Mouse (Mus musculus) heart, postnatal 0 days (tissue): ENCODE data around the gene Thrap3. TPM values are rescaled to one million over a fixed set of nuclear protein-coding genes. Genes with fewer than 3 reads are reported as not detected.
A peak's percentile ranks its signal among the peaks of the same experiment; 100 is the strongest.

Source experiments
- ATAC-seq: fragments of 200-750 bp; cut with Nextera tagmentation; 2 replicates; pipeline ENCODE4 v1.8.0; 2017; ENCODE audit warnings: low read depth, moderate number of reproducible peaks, moderate library complexity; ENCODE audit not compliant: insufficient read depth
- DNase-seq: peaks from one replicate; pipeline ENCODE4 v3.0.0-alpha.2; 2016; ENCODE audit warnings: low spot score
- H3K27ac ChIP-seq: fragments of 300-500 bp; sonication (generic); 2 replicates; pipeline ENCODE4 v1.5.1; 2014; ENCODE audit warnings: low read depth, mild to moderate bottlenecking
- H3K27me3 ChIP-seq: fragments of 300-500 bp; sonication (generic); 2 replicates; pipeline ENCODE4 v1.6.1; 2014; ENCODE audit warnings: low read length, mixed read lengths; ENCODE audit not compliant: control insufficient read depth, insufficient read depth
- H3K36me3 ChIP-seq: fragments of 300-500 bp; sonication (generic); replicated peaks from 2 replicates; pipeline ENCODE4 v1.6.1; 2014; ENCODE audit warnings: low read length, mixed read lengths; ENCODE audit not compliant: control insufficient read depth, insufficient read depth
- H3K4me1 ChIP-seq: fragments of 300-500 bp; sonication (generic); 2 replicates; pipeline ENCODE4 v1.6.1; 2014; ENCODE audit warnings: antibody characterized with exemption; ENCODE audit not compliant: control insufficient read depth, insufficient read depth
- H3K4me2 ChIP-seq: fragments of 300-500 bp; sonication (generic); 2 replicates; pipeline ENCODE4 v1.6.1; 2014; ENCODE audit warnings: low read depth, mild to moderate bottlenecking, low read length, moderate library complexity
- H3K4me3 ChIP-seq: fragments of 300-500 bp; sonication (generic); 2 replicates; pipeline ENCODE4 v1.5.1; 2014; ENCODE audit warnings: low read depth, low read length
- H3K9ac ChIP-seq: fragments of 300-500 bp; sonication (generic); replicated peaks from 2 replicates; pipeline ENCODE4 v1.6.1; 2014; ENCODE audit warnings: low read depth, low read length, mixed read lengths
- H3K9me3 ChIP-seq: fragments of 300-500 bp; sonication (generic); replicated peaks from 2 replicates; pipeline ENCODE4 v1.6.1; 2016; ENCODE audit warnings: low read length; ENCODE audit not compliant: control insufficient read depth
- CTCF ChIP-seq: IDR thresholded peaks from 2 replicates; pipeline ENCODE4 v1.5.1; 2016; ENCODE audit warnings: antibody characterized with exemption, control low read depth, low read depth
- EP300 ChIP-seq: IDR thresholded peaks from 2 replicates; pipeline ENCODE4 v1.6.1; 2016; ENCODE audit warnings: antibody characterized with exemption, low read depth
- WGBS: fragments of 180-500 bp; shearing (Covaris S2); extraction: QIAGEN DNeasy Blood & Tissue Kit; methylation state at CpG from one replicate; pipeline ENCODE4 v1.1.7; 2014; 5-methylcytosine and 5-hydroxymethylcytosine counted together
- polyA plus RNA-seq: library from polyadenylated mRNA; unstranded; fragments of >200 nt; fragmentation: Nextera tagmentation; extraction: Ambion mirVana; gene quantifications from 2 replicates; pipeline ENCODE4 v1.2.1, GENCODE M21; 2015
- total RNA-seq: library from RNA; depleted of rRNA; stranded (reverse); fragments of >200 nt; gene quantifications from 2 replicates; pipeline ENCODE4 v1.2.3, GENCODE M21; 2014; ENCODE audit warnings: low replicate concordance

Thrap3 gene
- total and polyA plus RNA-seq, 2 experiments from 2014 or later: 96.7 to 121 TPM

GRCm38 (mm10) chr4:126137773-126138172, 64.8 kb downstream of the Thrap3 start:
- TF ChIP-seq CTCF (no peak), EP300 (no peak)
- no peak overlapping the region for H3K9ac ChIP-seq

DNA sequence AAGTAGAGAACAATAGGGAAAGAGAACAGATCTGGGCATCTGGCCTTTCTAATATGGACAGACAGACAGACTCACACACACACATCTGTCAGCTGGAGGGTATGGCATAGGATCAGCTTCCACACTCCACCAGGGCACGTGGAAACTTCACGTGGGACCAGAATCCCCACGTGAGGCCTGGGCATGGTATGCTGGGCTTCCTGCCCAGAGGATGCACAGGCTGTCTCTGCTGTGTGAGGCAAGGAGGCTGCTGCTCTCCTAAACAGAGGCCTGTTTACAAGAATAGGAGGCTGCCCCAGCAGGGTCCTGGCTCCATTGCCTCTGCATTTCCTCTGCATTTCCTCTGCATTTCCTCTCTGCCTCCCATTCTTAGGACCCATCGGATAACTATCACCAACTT, 67.9 kb downstream of the Thrap3 start:
- ATAC-seq (no peak), DNase-seq (no peak)
- 77% methylated on average over 4 of the region's 4 CpGs for WGBS
- TF ChIP-seq EP300 (no peak), CTCF (no peak)
- Histone ChIP-seq H3K9me3 (no peaks in the 10 kb centered on the region), H3K27ac (no peak overlapping the region), H3K27me3 (no peaks in the 10 kb centered on the region), H3K4me2 (no peak overlapping the region), H3K4me1 (peaks cover 18% of the 10 kb centered on the region), H3K36me3 (peaks cover 73% of the 10 kb centered on the region), H3K9ac (no peak overlapping the region), H3K4me3 (no peak overlapping the region)

More at GRCm38 (mm10) chr4:126137773-126138172, 64.8 kb downstream of the Thrap3 start:
- Histone ChIP-seq H3K36me3 (peaks cover 63% of the 10 kb centered on the region), H3K4me3 (no peak overlapping the region), H3K9me3 (no peaks in the 10 kb centered on the region), H3K27ac (no peak overlapping the region), H3K27me3 (no peaks in the 10 kb centered on the region), H3K4me1 (peaks cover 7% of the 10 kb centered on the region), H3K4me2 (no peak overlapping the region)
- no peak for DNase-seq
- 69% methylated on average over 4 of the region's 4 CpGs for WGBS
- ATAC-seq: no peak

GRCm38 (mm10) chr4:126134236-126134635, 68.3 kb downstream of the Thrap3 start:
- H3K36me3 ChIP-seq: peaks cover 73% of the 10 kb centered on the region
- no peak for TF ChIP-seq EP300
- no peak for TF ChIP-seq CTCF
- 88% methylated on average over 4 of the region's 4 CpGs for WGBS
- no peak overlapping the region for H3K27ac ChIP-seq
- H3K4me3 ChIP-seq: no peak overlapping the region
- no peaks in the 10 kb centered on the region for H3K27me3 ChIP-seq
- no peak overlapping the region for H3K4me2 ChIP-seq
- no peaks in the 10 kb centered on the region for H3K9me3 ChIP-seq
- DNase-seq: no peak
- no peak overlapping the region for H3K9ac ChIP-seq
- H3K4me1 ChIP-seq: peaks cover 18% of the 10 kb centered on the region
- no peak for ATAC-seq

GRCm38 (mm10) chr4:126132636-126133264, 69.8 kb downstream of the Thrap3 start:
- Histone ChIP-seq H3K27me3 (no peaks in the 10 kb centered on the region), H3K4me1 (peaks cover 18% of the 10 kb centered on the region), H3K9me3 (no peaks in the 10 kb centered on the region), H3K27ac (peak overlapping the region; percentile 63; the same call in 1 of the 2 replicates), H3K4me2 (no peak overlapping the region), H3K36me3 (peaks cover 72% of the 10 kb centered on the region), H3K4me3 (no peak overlapping the region), H3K9ac (no peak overlapping the region)
- WGBS: 72% methylated on average over 6 of the region's 6 CpGs
- DNase-seq (no peak), ATAC-seq (no peak)
- TF ChIP-seq EP300 (no peak), CTCF (no peak)

GRCm38 (mm10) chr4:126131290-126132121, 71.1 kb downstream of the Thrap3 start:
- H3K4me3 ChIP-seq: no peak overlapping the region
- H3K4me1 ChIP-seq: peaks cover 18% of the 10 kb centered on the region
- TF ChIP-seq EP300 (no peak), CTCF (no peak)
- 0 out of 2 replicates have a peak overlapping the region, but pooled peaks have one; percentile 6 for H3K9ac ChIP-seq
- no peaks in the 10 kb centered on the region for H3K9me3 ChIP-seq
- peak overlapping the region; percentile 63 for H3K27ac ChIP-seq
- 52% methylated on average over 10 of the region's 10 CpGs for WGBS
- ATAC-seq (peak; percentile 39), DNase-seq (peak; percentile 36)
- peaks cover 72% of the 10 kb centered on the region for H3K36me3 ChIP-seq
- H3K27me3 ChIP-seq: no peaks in the 10 kb centered on the region
- no peak overlapping the region for H3K4me2 ChIP-seq
